Mouse (Mus musculus): ENCODE measurements around the gene Ntm.

Gene Ntm

GRCm38 (mm10) chr9:29962978-29963377 lies at the start of gene Ntm:
TSS of gene Ntm (minus strand) at chr9:29963141.
- no peak for DNase-seq

DNA sequence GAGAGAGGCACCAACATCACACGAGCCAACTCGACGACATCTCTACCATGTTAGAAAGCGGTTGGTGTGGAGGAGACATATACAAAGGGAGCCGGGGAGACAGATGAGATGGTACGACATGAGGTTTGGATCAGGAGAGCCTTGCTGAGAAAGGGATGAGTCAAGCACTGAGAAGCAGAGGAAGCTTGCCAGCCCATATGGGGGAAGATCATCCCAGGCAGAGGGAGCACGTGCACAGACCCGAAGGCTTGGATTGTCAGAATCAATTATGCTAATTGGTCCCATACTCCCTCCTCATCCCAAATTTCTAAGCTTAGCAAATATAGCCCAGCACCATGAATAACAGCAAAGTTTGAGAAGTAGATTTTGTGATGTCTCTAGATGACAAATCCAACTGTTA lies 42.8 kb upstream of the Ntm start:
- DNase-seq: no peak

DNA sequence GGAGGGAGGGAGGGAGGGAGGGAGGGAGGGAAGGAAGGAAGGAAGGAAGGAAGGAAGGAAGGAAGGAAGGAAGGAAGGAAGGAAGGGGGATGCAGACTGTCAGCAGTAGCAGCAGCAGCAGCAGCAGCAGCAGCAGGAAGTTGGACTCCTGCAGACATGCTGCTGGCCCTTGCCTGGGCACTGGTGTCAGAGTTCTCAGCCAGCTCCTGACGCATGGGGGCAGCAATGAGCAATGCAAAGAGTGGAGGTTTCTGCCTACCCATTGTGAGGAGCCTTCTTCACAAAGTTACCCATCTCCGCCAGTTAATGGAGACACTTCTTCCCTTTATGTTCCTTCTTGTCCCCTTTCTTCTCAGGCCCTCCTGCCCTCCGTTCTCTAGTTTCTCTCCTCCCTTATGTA lies 40.7 kb upstream of the Ntm start:
- peak in 1 of 2 experiments; percentile 9 for DNase-seq

GRCm38 (mm10) chr9:29981177-29981915 lies 18.4 kb upstream of the Ntm start:
- DNase-seq: no peak

- no peak for DNase-seq
Observed at GRCm38 (mm10) chr9:29961954-29962867, 730 bp downstream of the Ntm start.

DNA sequence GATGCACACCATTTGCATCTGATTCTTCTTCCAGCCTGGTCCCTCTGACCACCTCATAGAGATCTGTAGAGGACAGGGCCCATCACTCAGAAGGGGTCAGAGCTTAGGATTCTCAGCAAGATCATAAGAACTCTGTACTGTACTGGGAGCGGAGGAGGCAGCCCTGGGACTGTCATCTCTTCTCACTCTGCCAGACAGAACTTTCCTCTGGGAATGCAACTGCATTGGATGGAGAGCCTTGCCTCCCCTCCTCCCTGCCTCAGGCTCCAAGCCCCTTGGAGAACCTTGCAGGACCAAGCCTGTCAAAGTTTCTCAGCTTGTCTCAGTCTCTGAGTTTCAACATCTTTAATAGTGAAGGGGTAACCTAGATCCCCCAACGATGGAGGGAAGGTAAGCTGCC lies 1.4 kb downstream of the Ntm start:
- no peak for DNase-seq

DNA sequence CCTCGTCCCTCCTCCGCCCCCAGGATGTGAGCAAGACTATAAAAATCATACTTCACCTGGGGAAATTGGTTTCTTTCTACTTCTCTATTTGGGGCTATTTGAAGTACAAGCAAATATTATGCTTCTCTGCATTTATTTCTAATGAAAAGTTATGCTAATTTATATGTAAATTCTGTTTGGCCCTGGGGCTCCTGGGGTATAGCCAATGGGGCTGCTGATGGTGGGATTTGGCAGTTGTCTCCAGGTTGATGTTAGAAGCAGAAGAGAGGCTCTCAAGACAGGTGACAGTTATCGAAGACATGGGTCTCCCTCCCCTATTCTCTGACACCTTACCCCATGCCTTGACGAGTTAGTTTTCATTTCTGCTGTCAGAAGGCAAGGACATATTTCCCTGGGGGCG lies 2.2 kb downstream of the Ntm start:
- no peak for DNase-seq

- DNase-seq: no peak
Observed at GRCm38 (mm10) chr9:29960236-29960635, 2.7 kb downstream of the Ntm start.

DNA sequence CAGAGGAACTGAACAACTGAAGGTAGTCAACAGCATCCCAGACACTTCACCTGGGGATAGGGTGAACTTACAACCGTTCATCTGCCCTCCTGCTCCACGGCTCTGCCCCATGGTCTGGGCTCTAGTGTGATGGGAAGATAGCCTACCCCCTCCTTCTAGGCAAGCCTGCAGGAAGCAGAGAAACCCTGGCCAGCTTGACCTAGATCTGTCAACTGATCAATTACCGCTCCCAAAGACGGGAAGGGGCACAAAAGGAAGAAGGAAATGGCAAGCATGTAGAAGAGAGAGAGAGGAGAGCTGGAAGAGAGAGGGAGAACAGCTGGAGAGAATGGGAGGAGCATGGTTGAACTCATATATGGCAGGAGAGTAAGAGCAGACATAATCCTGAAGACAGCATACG lies 6.0 kb downstream of the Ntm start:
- no peak for DNase-seq

- DNase-seq: no peak
Observed at GRCm38 (mm10) chr9:29954031-29954430, 8.9 kb downstream of the Ntm start.

GRCm38 (mm10) chr9:29949041-29949440 lies 13.9 kb downstream of the Ntm start:
- no peak for DNase-seq

DNA sequence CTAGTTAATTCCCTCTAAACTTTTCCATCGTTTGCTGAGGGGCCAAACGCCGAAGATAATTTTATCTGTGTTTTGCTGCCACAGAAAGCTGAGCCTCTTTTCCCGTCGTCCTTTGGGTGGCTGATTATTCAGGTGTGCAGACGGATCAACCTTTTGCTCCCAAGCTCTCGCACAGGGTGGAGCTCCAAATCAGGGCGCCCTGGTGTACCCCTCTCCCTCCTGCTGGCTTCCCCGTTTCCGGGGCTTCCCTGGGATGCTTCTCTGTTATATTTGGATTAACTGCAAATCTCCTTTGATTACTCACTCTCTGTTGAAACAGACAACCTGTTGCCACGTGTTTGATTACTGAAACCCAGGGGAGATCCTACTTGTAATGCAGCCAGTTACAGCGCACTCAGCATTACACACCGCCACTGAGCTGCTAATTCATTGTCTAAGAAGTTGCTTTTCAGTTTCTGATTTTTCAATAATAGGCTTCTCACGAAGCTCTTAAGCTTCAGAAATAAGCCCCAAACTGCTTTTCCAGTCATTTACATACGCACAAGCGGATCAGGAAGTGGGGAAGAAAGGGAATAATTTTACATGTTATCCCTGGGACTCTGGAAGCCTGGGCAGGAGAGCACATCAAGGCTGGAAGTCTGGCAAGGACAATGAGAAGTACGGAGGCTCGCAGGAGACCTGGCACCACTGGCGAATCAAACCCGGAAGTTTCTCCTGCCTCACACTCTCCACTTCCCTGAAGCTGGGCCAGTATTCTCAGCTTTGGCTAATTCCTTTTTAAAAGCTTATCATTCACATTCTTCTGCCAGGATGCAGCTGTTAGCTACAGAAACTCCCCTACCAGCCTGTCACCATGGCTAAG lies 19.5 kb downstream of the Ntm start:
- DNase-seq: no peak

- DNase-seq: no peak
Observed at GRCm38 (mm10) chr9:29942183-29942952, 20.6 kb downstream of the Ntm start.

DNA sequence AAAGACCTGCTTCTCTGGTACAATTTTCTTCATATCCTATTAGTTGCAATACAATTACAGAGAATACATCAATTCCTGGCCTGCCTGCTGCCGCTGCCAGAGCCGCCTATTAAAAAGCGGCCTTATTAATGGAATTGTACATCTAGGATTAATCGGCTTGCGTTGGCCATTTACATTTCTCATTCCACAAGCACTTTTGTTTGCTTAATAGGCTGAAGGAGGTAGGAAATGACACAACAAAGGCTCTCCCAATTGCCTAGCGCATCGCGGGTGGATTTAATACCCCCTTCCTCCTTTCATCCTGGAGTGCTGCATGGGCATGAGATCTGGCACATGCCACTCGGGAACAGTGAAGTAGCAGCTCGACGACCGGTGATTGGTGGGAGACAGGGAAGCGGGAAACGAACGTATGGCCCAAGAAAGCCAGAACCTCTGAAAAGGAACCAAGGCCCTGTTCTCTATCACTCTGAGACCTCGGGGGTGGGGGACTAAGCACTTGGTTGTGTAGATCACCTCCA lies 23.4 kb downstream of the Ntm start:
- DNase-seq: no peak

- no peak for DNase-seq
Observed at GRCm38 (mm10) chr9:29928796-29929195, 34.1 kb downstream of the Ntm start.

GRCm38 (mm10) chr9:29925382-29925781 lies 37.6 kb downstream of the Ntm start:
- DNase-seq: no peak

DNA sequence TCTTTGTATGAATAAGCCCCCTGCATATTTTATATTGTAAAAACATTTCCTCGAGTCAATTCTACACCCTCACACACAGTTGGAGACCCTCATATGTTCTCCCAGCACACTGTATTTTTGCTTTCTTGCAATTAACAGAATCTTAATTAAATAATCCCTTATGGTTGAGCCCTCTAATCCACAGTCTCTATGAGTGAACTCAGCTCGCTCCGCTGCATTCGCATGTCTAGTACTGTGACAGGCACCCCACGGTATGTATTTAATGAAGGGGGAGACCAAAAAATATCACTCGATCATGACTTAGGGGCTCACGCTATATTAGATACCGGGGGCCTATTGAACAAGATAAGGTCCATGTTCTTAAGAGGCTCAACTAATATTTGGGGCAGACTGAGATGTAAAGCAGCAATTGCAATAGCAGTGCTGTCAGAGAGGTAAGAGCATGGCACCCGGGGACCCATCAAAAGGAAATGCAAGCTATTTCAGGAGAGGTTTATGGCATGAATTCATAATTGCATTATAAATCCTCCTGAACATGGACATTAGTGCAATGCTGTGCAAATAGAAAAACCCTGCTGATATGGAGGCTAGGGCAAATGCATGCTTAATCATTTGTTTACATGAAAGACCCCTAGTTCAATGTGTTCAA lies 64.4 kb downstream of the Ntm start:
- no peak for DNase-seq

DNA sequence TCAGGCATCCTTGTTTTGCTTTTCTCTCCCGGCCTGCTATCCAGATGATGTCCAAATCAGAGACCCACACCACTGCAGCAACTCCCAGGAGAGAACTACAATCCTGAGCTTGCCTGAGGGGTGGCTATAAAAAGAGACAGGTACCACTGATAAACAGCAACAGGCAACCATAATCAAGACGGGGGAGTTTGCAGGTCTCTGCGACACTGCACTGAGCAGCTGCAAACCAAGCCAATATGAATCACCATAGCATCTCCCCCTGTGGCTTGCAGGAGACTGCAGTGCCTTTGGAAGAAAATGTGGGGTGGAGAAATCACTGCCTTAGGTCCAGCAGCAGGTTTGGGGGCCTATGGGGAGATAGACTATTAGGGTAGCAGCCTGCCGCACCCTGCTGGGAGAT lies 65.5 kb downstream of the Ntm start:
- no peak for DNase-seq

DNA sequence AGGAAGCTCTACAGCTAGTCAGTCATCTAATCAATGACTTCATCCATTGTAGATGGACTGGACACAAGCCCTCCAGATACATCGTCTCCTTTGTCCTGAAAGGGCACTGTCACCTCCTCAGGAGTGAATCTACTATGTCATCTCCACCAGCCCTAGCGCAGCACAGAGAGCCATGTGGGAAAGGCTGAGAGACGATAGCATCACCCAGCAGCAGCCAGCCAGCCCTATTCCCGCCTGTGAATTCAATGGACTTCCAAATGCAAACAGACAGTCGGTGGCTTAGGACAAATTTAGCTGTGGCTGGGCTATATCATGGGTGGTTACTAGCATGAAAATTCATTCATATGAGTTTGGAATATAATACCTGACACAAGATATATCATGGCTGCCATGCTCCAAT lies 70.1 kb downstream of the Ntm start:
- DNase-seq: no peak

GRCm38 (mm10) chr9:29888712-29889111 lies 74.2 kb downstream of the Ntm start:
- no peak for DNase-seq

- DNase-seq: no peak
Observed at GRCm38 (mm10) chr9:29887924-29888323, 75.0 kb downstream of the Ntm start.

DNA sequence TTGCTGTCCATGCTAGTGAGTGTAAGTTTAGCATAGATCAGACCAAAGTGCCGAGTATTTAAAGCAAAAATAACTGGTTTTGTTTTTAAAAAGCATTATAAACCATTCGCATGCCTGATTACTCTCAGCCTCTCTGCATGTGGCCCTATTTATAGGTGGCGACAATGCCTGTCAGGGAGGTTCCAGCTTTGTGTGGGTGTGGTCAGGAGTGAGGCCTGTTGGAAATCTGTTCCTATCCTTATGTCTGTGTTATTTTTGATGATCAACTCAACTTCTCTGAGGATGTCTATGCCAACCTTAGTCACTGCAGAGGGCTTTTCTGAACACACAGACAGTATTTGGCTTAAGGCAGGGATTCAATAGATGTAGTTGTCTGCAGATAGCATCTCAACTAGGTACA lies 78.9 kb downstream of the Ntm start:
- no peak for DNase-seq
